15 mouse cellular contexts compared by ENCODE assay signal in the genomic region with DNA sequence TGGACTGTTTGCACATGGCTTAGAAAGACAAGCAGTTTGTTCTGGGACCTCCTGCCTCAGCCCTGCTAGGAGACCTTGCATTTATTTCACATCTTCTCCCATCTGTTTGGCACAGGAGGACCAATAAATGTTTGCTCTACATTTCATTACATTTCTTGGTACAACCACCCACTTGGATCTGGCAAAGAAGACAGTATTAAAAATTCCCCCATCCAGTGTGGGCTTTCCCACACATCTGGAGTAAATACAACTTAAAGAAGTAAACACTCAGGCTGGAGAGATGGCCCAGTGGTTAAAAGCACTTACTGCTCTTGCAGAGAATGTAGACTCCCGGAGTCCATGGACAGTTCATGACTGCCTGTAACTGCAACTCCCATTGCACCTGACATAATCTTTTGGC.
"Had no signal": no experiment of that assay in that cellular context is flagged by ENCODE, and none has a peak within 500 bp of the region (broad histone marks: within the 10 kb centered on the region; RNA-seq: fewer than 3 reads in every experiment).

No protein-coding gene starts in this region.

- H3K4me2 ChIP-seq: intestine, embryonic 15.5 days; liver, embryonic 13.5 days; midbrain, embryonic 15.5 days; neural tube, embryonic 13.5 days had no signal

- H3K27ac ChIP-seq: intestine, embryonic 15.5 days; kidney, postnatal 0 days; layer of hippocampus, adult 2 months; liver, embryonic 13.5 days; midbrain, embryonic 10.5 days; midbrain, embryonic 15.5 days; neural tube, embryonic 13.5 days had no signal

- H3K36me3 ChIP-seq: intestine, embryonic 15.5 days; liver, embryonic 13.5 days; midbrain, embryonic 10.5 days; midbrain, embryonic 15.5 days; neural tube, embryonic 13.5 days had no signal

- H3K4me3 ChIP-seq: intestine, embryonic 15.5 days; layer of hippocampus, adult 2 months; liver, embryonic 13.5 days; midbrain, embryonic 10.5 days; midbrain, embryonic 15.5 days; neural tube, embryonic 13.5 days had no signal

- DNase-seq: left cerebral cortex, postnatal 4 days; liver; liver, embryonic 13.5 days; liver, postnatal 0 days; lung, postnatal 36 days; retina, postnatal 1 day; right cerebral cortex, postnatal 4 days; spleen, adult 18-20 months; thymus, postnatal 36 days had no signal

- H3K4me1 ChIP-seq: liver, embryonic 13.5 days; midbrain, embryonic 15.5 days had no signal

- H3K9ac ChIP-seq: intestine, embryonic 15.5 days; liver, embryonic 13.5 days; liver, postnatal 0 days; midbrain, embryonic 15.5 days; neural tube, embryonic 13.5 days had no signal

- H3K9me3 ChIP-seq: intestine, embryonic 15.5 days; liver, embryonic 13.5 days; midbrain, embryonic 10.5 days; midbrain, embryonic 15.5 days; neural tube, embryonic 13.5 days had no signal

- H3K27me3 ChIP-seq: intestine, embryonic 15.5 days; liver, embryonic 13.5 days; midbrain, embryonic 15.5 days; neural tube, embryonic 13.5 days had no signal

- ATAC-seq: intestine, embryonic 15.5 days; liver, postnatal 0 days; midbrain, embryonic 15.5 days had no signal
